Mouse (Mus musculus) forebrain, embryonic 10.5 days (tissue): ENCODE measurements around the gene Nkx2-5. TPM values are rescaled to one million over a fixed set of nuclear protein-coding genes. Genes with fewer than 3 reads are reported as not detected.

Source experiments
- DNase-seq: peaks from one replicate; pipeline ENCODE4 v3.0.0-alpha.2; 2017; ENCODE audit warnings: low spot score; ENCODE audit errors: extremely low spot score
- H3K27ac ChIP-seq: fragments of 300-500 bp; sonication (generic); 2 replicates; pipeline ENCODE4 v1.5.1; 2016; ENCODE audit warnings: mild to moderate bottlenecking
- H3K27me3 ChIP-seq: fragments of 300-500 bp; sonication (generic); 2 replicates; pipeline ENCODE4 v1.6.1; 2016; ENCODE audit warnings: mild to moderate bottlenecking; ENCODE audit not compliant: poor library complexity, severe bottlenecking
- H3K36me3 ChIP-seq: fragments of 300-500 bp; sonication (generic); replicated peaks from 2 replicates; pipeline ENCODE4 v1.6.1; 2016; ENCODE audit warnings: mild to moderate bottlenecking, moderate library complexity
- H3K4me1 ChIP-seq: fragments of 300-500 bp; sonication (generic); 2 replicates; pipeline ENCODE4 v1.6.1; 2016
- H3K4me3 ChIP-seq: fragments of 300-500 bp; sonication (generic); 2 replicates; pipeline ENCODE4 v1.5.1; 2016; ENCODE audit warnings: mild to moderate bottlenecking, moderate library complexity
- H3K9me3 ChIP-seq: fragments of 300-500 bp; sonication (generic); 2 replicates; pipeline ENCODE4 v1.6.1; 2016; ENCODE audit warnings: mild to moderate bottlenecking, moderate library complexity
- WGBS: fragments of 180-500 bp; shearing (Covaris S2); methylation state at CpG from one replicate; pipeline ENCODE4 v1.1.7; 2016; 5-methylcytosine and 5-hydroxymethylcytosine counted together
- polyA plus RNA-seq: library from polyadenylated mRNA; unstranded; fragments of >200 nt; fragmentation: Nextera tagmentation; extraction: Ambion mirVana; gene quantifications from 2 replicates; pipeline ENCODE4 v1.2.1, GENCODE M21; 2016

The Nkx2-5 gene
- polyA plus RNA-seq, 1 experiment from 2014 or later = not detected

- H3K27ac ChIP-seq = no peak overlapping the region
- no peak for DNase-seq
- peaks cover 22% of the 10 kb centered on the region for H3K4me1 ChIP-seq
- no peaks in the 10 kb centered on the region for H3K36me3 ChIP-seq
- WGBS = 1% methylated on average over 6 of the region's 6 CpGs
- peaks cover 98% of the 10 kb centered on the region for H3K27me3 ChIP-seq
- no peak overlapping the region for H3K4me3 ChIP-seq
- no peaks in the 10 kb centered on the region for H3K9me3 ChIP-seq
These were observed 3.4 kb upstream of the Nkx2-5 start for GRCm38 (mm10) chr17:26848236-26848635.

GRCm38 (mm10) chr17:26847801-26848200, 3.0 kb upstream of the Nkx2-5 start:
- H3K27ac ChIP-seq = no peak overlapping the region
- no peaks in the 10 kb centered on the region for H3K36me3 ChIP-seq
- H3K27me3 ChIP-seq = peaks cover 98% of the 10 kb centered on the region
- no peak for DNase-seq
- WGBS = 2% methylated on average over 5 of the region's 5 CpGs
- no peaks in the 10 kb centered on the region for H3K9me3 ChIP-seq
- H3K4me1 ChIP-seq = peaks cover 22% of the 10 kb centered on the region
- H3K4me3 ChIP-seq = no peak overlapping the region

DNA sequence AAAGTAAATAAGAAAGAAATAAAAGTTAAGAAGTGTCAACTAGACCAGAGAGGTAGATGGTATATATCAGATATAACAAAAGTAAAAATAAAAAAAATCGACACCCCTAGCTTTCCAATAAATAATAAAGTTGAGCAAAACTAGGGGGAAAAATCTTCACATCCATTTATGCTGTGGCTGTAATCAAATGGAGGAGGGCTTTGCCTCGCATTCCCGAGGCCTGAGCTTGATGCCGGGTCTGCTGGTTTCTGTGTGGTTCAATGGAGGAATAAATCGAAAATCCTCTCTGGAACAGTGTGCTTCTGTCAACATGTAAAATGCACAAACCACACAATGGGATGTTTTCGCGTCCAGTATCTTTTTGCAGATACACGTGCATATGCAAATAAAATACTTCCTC, 1.6 kb upstream of the Nkx2-5 start:
- DNase-seq = peak; percentile 14

GRCm38 (mm10) chr17:26845149-26846050, 591 bp upstream of the Nkx2-5 start:
- no peaks in the 10 kb centered on the region for H3K36me3 ChIP-seq
- H3K4me1 ChIP-seq = peaks cover 22% of the 10 kb centered on the region
- H3K9me3 ChIP-seq = no peaks in the 10 kb centered on the region
- H3K27me3 ChIP-seq = peaks cover 98% of the 10 kb centered on the region
- WGBS = 4% methylated on average over 14 of the region's 14 CpGs
- DNase-seq = no peak
- H3K27ac ChIP-seq = no peak overlapping the region
- H3K4me3 ChIP-seq = no peak overlapping the region

More for the DNA sequence above, 1.6 kb upstream of the Nkx2-5 start:
- 7% methylated on average over 8 of the region's 8 CpGs for WGBS
- Histone ChIP-seq H3K36me3 (no peaks in the 10 kb centered on the region), H3K4me3 (no peak overlapping the region), H3K4me1 (peaks cover 22% of the 10 kb centered on the region), H3K9me3 (no peaks in the 10 kb centered on the region), H3K27ac (no peak overlapping the region), H3K27me3 (peaks cover 98% of the 10 kb centered on the region)

GRCm38 (mm10) chr17:26844371-26844851, 398 bp downstream of the Nkx2-5 start:
- no peaks in the 10 kb centered on the region for H3K9me3 ChIP-seq
- no peak for DNase-seq
- 0 out of 2 replicates have a peak overlapping the region, but pooled peaks have one; percentile 19 for H3K4me3 ChIP-seq

DNA sequence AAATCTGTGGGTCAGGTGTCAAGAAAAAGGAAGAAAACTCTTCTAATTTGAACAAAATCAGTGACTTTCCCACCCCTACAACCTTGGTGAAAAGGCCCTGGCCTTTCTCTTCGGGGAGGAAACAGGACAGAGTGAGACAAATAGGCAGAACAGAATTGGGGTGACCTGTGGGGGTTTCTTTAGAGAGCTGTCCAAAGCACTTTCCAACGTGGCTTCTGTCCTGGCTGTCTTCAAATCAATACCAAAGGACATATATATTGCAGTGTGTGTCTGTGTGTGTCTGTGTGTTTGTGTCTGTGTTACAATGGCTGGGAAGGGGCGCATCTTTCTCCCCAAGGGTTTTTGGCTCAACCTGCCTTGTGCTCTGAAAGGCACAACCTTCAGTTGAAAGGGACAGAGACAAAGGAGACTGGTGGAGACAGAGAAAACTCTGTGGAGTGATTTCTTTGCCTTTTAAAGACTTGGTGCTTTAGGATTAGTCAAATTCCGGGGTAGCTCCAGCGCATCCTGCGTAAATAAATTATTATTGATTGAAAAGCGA, 1.0 kb downstream of the Nkx2-5 start:
- Histone ChIP-seq H3K9me3 (no peaks in the 10 kb centered on the region), H3K4me1 (peaks cover 20% of the 10 kb centered on the region), H3K36me3 (no peaks in the 10 kb centered on the region), H3K4me3 (no peak overlapping the region), H3K27ac (no peak overlapping the region), H3K27me3 (peaks cover 100% of the 10 kb centered on the region)
- WGBS = 0% methylated on average over 7 of the region's 7 CpGs
- peak; percentile 23 for DNase-seq

More at GRCm38 (mm10) chr17:26844371-26844851, 398 bp downstream of the Nkx2-5 start:
- under 1% methylated on average over 36 of the region's 36 CpGs for WGBS
- Histone ChIP-seq H3K4me1 (peaks cover 14% of the 10 kb centered on the region), H3K36me3 (no peaks in the 10 kb centered on the region), H3K27me3 (peaks cover 98% of the 10 kb centered on the region), H3K27ac (no peak overlapping the region)

- H3K9me3 ChIP-seq = no peaks in the 10 kb centered on the region
- under 1% methylated on average over 14 of the region's 14 CpGs for WGBS
- peak; percentile 15 for DNase-seq
These were observed 1.6 kb downstream of the Nkx2-5 start for GRCm38 (mm10) chr17:26843229-26843567.

DNA sequence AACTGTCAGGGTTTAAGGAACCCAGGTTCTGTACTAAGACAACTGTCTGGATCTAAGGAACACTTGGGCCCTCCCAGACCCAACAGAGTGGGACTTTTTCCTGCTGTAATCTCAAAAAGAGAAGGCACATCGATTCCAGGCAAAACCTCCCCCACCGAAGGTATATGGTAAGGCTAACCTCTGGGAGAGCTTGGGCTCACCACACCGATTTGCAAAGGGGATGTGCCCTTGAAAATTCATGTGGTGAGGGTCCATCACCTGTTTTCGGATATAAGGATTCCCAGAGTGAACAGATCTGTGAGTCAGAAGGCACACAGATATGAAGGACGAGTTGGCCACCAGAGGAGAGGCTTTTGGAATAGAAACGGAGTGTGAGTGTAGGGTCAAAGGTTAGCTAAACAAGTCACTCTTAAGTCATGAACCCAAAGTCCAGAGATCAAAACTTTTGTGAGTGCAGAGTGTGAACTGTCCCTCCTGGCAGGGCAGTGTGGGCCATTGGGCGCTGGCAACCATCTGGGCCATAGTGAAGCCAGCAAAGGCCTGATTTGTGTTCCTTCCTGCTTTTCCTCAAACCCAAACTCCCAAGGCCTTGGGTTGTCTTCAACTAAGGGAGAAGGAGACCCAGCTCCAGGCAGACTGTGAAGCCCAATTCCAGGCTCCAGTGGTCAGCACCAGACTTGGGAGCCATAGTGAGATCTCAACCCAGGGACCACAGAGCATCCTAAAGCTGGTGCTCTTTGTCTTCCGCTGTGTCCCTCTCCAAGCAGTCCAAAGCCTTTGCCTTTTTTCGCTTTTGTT, 2.2 kb downstream of the Nkx2-5 start:
- Histone ChIP-seq H3K27ac (no peak overlapping the region), H3K27me3 (peaks cover 100% of the 10 kb centered on the region), H3K4me1 (peaks cover 23% of the 10 kb centered on the region), H3K36me3 (no peaks in the 10 kb centered on the region), H3K4me3 (no peak overlapping the region), H3K9me3 (no peaks in the 10 kb centered on the region)
- DNase-seq = peak; percentile 19
- 3% methylated on average over 9 of the region's 9 CpGs for WGBS

More at GRCm38 (mm10) chr17:26843229-26843567, 1.6 kb downstream of the Nkx2-5 start:
- H3K27ac ChIP-seq = no peak overlapping the region
- H3K4me3 ChIP-seq = no peak overlapping the region
- peaks cover 23% of the 10 kb centered on the region for H3K4me1 ChIP-seq
- peaks cover 100% of the 10 kb centered on the region for H3K27me3 ChIP-seq
- H3K36me3 ChIP-seq = no peaks in the 10 kb centered on the region

DNA sequence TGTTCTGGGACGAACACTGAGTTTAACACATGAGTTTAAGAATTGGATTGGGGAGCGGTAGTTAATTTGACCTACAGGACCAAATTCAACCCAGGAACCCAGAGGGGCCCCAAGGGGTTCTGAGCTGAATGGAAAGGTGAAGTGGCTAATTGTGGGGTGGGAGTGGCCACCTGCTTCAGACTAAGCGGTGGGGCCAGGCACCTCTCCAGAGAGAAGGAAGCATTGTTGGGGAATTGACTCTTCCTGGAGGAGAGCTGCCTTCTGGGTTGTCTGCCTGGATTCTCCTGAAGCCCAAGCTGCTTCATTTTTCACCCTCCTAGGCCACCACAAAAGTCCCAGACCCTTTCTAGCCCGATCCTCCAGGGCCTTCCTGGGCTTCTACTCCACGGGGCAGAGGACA, 2.8 kb downstream of the Nkx2-5 start:
- Histone ChIP-seq H3K27me3 (peaks cover 100% of the 10 kb centered on the region), H3K4me1 (peaks cover 23% of the 10 kb centered on the region), H3K27ac (no peak overlapping the region), H3K36me3 (no peaks in the 10 kb centered on the region), H3K4me3 (no peak overlapping the region), H3K9me3 (no peaks in the 10 kb centered on the region)
- DNase-seq = peak; percentile 19
- WGBS = 1% methylated on average over 5 of the region's 5 CpGs

DNA sequence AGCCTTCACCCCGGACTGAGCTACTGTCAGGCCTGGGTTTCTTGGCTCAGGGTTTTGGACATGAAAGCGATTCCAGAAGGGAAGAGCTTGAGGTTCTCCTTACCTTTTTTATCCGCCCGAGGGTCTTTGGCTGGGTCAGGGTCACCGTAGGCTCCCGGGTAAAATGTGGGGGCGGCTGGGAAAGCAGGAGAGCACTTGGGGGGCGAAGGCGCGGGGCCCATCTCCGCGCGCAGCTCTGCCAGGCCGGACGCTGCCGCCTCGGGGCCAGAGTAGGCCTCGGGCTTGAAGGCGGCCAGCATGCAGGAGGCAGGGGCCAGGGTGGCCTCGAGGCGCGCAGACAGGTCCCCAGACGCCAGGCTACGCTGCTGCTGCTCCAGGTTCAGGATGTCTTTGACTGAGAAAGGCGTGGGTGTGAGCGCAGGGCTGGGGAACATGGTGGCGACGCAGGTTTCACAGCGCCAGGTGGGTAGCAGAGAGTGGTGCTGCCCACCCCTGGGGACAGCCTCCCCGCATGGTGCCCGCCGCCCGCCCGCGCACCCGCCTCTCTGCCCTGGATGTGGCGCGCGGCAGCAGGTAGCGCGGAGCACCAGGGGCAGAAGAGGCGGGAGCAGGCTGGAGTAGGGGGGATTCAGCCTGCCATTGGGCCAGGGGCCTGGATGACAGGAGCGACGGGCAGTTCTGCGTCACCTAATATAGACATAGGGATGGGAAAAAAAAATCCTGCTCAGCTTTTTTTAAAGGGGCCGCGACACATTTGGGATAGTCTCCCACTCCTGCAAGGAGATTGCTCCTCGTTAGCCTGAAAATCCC, 3.7 kb downstream of the Nkx2-5 start:
- H3K27ac ChIP-seq = no peak overlapping the region
- DNase-seq = peak; percentile 23
- under 1% methylated on average over 48 of the region's 48 CpGs for WGBS
- no peaks in the 10 kb centered on the region for H3K36me3 ChIP-seq
- H3K9me3 ChIP-seq = no peaks in the 10 kb centered on the region
- peaks cover 100% of the 10 kb centered on the region for H3K27me3 ChIP-seq
- peaks cover 24% of the 10 kb centered on the region for H3K4me1 ChIP-seq
- peak overlapping the region; percentile 22 for H3K4me3 ChIP-seq

DNA sequence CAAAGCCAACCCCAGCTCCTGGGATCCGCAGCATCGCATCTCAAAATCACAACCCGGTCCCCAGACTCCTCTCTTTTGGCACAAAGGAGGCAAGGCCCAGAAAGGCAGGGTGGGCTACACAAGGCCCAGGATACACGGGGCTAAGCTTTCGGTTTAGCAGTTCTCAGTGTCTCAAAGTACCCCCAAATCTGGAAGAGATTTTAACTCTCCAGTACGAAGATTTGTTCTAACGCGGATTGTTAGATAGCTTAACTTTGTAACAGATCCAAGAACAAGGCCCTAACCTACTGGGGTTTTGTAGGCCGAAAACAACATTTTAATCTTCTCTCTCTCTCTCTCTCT, 4.4 kb downstream of the Nkx2-5 start:
- H3K27me3 ChIP-seq = peaks cover 100% of the 10 kb centered on the region
- H3K9me3 ChIP-seq = no peaks in the 10 kb centered on the region
- WGBS = under 1% methylated on average over 9 of the region's 9 CpGs
- peaks cover 27% of the 10 kb centered on the region for H3K4me1 ChIP-seq
- H3K27ac ChIP-seq = no peak overlapping the region
- no peak for DNase-seq
- H3K4me3 ChIP-seq = no peak overlapping the region
- no peaks in the 10 kb centered on the region for H3K36me3 ChIP-seq
